Mouse (Mus musculus): ENCODE results near the gene Lrch3.
"Not testable (repeated sequence)": the region's sequence is repeated elsewhere in the genome, so short reads cannot be mapped to it uniquely, and the experiment has no call there.

Lrch3 gene

GRCm38 (mm10) chr16:32913937-32914881 lies at the start of gene Lrch3:
Gene Lrch3, plus strand, starts transcription at chr16:32914100.
- Histone ChIP-seq H3K27me3 (ENCODE audit: insufficient read depth, low read length) (no peaks in the 10 kb centered on the region), H3K36me3 (ENCODE audit: insufficient read depth, low read length) (peaks cover 5% of the 10 kb centered on the region; the same call in 1 of the 2 replicates), H3K9me3 (ENCODE audit: low read length) (no peaks in the 10 kb centered on the region), H3K4me3 (replicated peaks; ENCODE audit: low read length) (peak within 1 kb of the TSS; percentile 98), H3K4me1 (replicated peaks; ENCODE audit: low read depth, low read length) (peaks cover 14% of the 10 kb centered on the region)
- TF ChIP-seq NANOG (IDR thresholded peaks at IDR 0.05; ENCODE audit: borderline replicate concordance, low read length), result no peak
- TF ChIP-seq POU5F1 (IDR thresholded peaks at IDR 0.05; ENCODE audit: borderline replicate concordance, low read length), result no peak
- no peak for TF ChIP-seq CTCF (conservative IDR thresholded peaks at IDR 0.05; ENCODE audit: low read length)

- no peak overlapping the region for H3K4me3 ChIP-seq (replicated peaks; ENCODE audit: low read length)
- no peaks in the 10 kb centered on the region for H3K27me3 ChIP-seq (ENCODE audit: insufficient read depth, low read length)
- H3K9me3 ChIP-seq (ENCODE audit: low read length), result no peaks in the 10 kb centered on the region
- TF ChIP-seq POU5F1 (IDR thresholded peaks at IDR 0.05; ENCODE audit: borderline replicate concordance, low read length) (no peak), CTCF (conservative IDR thresholded peaks at IDR 0.05; ENCODE audit: low read length) (no peak), NANOG (IDR thresholded peaks at IDR 0.05; ENCODE audit: borderline replicate concordance, low read length) (no peak)
- peaks cover 28% of the 10 kb centered on the region for H3K4me1 ChIP-seq (replicated peaks; ENCODE audit: low read depth, low read length)
- peaks cover 11% of the 10 kb centered on the region; the same call in 1 of the 2 replicates for H3K36me3 ChIP-seq (ENCODE audit: insufficient read depth, low read length)
Measured at GRCm38 (mm10) chr16:32865401-32865800, 48.5 kb upstream of the Lrch3 start.

GRCm38 (mm10) chr16:32866713-32867112 lies 47.2 kb upstream of the Lrch3 start:
- Histone ChIP-seq H3K36me3 (ENCODE audit: insufficient read depth, low read length) (peaks cover 8% of the 10 kb centered on the region; the same call in 1 of the 2 replicates), H3K4me3 (replicated peaks; ENCODE audit: low read length) (no peak overlapping the region), H3K4me1 (replicated peaks; ENCODE audit: low read depth, low read length) (peaks cover 28% of the 10 kb centered on the region), H3K9me3 (ENCODE audit: low read length) (no peaks in the 10 kb centered on the region), H3K27me3 (ENCODE audit: insufficient read depth, low read length) (peaks cover 3% of the 10 kb centered on the region; the same call in 1 of the 2 replicates)
- TF ChIP-seq POU5F1 (IDR thresholded peaks at IDR 0.05; ENCODE audit: borderline replicate concordance, low read length) (no peak), CTCF (conservative IDR thresholded peaks at IDR 0.05; ENCODE audit: low read length) (no peak), NANOG (IDR thresholded peaks at IDR 0.05; ENCODE audit: borderline replicate concordance, low read length) (no peak)

GRCm38 (mm10) chr16:32867919-32868552 lies 45.9 kb upstream of the Lrch3 start:
- no peaks in the 10 kb centered on the region for H3K9me3 ChIP-seq (ENCODE audit: low read length)

GRCm38 (mm10) chr16:32870231-32870630 lies 43.7 kb upstream of the Lrch3 start:
- Histone ChIP-seq H3K4me1 (replicated peaks; ENCODE audit: low read depth, low read length) (peaks cover 16% of the 10 kb centered on the region), H3K4me3 (replicated peaks; ENCODE audit: low read length) (no peak overlapping the region), H3K9me3 (ENCODE audit: low read length) (no peaks in the 10 kb centered on the region), H3K27me3 (ENCODE audit: insufficient read depth, low read length) (peaks cover 3% of the 10 kb centered on the region; the same call in 1 of the 2 replicates), H3K36me3 (ENCODE audit: insufficient read depth, low read length) (no peaks in the 10 kb centered on the region)
- no peak for TF ChIP-seq CTCF (conservative IDR thresholded peaks at IDR 0.05; ENCODE audit: low read length)

More at GRCm38 (mm10) chr16:32867919-32868552, 45.9 kb upstream of the Lrch3 start:
- H3K27me3 ChIP-seq (ENCODE audit: insufficient read depth, low read length), result peaks cover 3% of the 10 kb centered on the region; the same call in 1 of the 2 replicates
- peaks cover 28% of the 10 kb centered on the region for H3K4me1 ChIP-seq (replicated peaks; ENCODE audit: low read depth, low read length)
- H3K36me3 ChIP-seq (ENCODE audit: insufficient read depth, low read length), result peaks cover 8% of the 10 kb centered on the region; the same call in 1 of the 2 replicates
- H3K4me3 ChIP-seq (replicated peaks; ENCODE audit: low read length), result peak overlapping the region; percentile 93
- TF ChIP-seq NANOG (IDR thresholded peaks at IDR 0.05; ENCODE audit: borderline replicate concordance, low read length), result no peak
- no peak for TF ChIP-seq POU5F1 (IDR thresholded peaks at IDR 0.05; ENCODE audit: borderline replicate concordance, low read length)
- TF ChIP-seq CTCF (conservative IDR thresholded peaks at IDR 0.05; ENCODE audit: low read length), result no peak

GRCm38 (mm10) chr16:32873366-32873765 lies 40.5 kb upstream of the Lrch3 start:
- Histone ChIP-seq H3K9me3 (ENCODE audit: low read length) (no peaks in the 10 kb centered on the region), H3K27me3 (ENCODE audit: insufficient read depth, low read length) (peaks cover 6% of the 10 kb centered on the region; the same call in 1 of the 2 replicates), H3K36me3 (ENCODE audit: insufficient read depth, low read length) (no peaks in the 10 kb centered on the region), H3K4me3 (replicated peaks; ENCODE audit: low read length) (no peak overlapping the region), H3K4me1 (replicated peaks; ENCODE audit: low read depth, low read length) (peaks cover 13% of the 10 kb centered on the region)
- no peak for TF ChIP-seq POU5F1 (IDR thresholded peaks at IDR 0.05; ENCODE audit: borderline replicate concordance, low read length)
- TF ChIP-seq CTCF (conservative IDR thresholded peaks at IDR 0.05; ENCODE audit: low read length), result no peak

GRCm38 (mm10) chr16:32875281-32875680 lies 38.6 kb upstream of the Lrch3 start:
- H3K4me1 ChIP-seq (replicated peaks; ENCODE audit: low read depth, low read length), result peaks cover 19% of the 10 kb centered on the region
- not testable (repeated sequence) for H3K36me3 ChIP-seq (ENCODE audit: insufficient read depth, low read length); H3K9me3 ChIP-seq (ENCODE audit: low read length); H3K4me3 ChIP-seq (replicated peaks; ENCODE audit: low read length)
- peaks cover 10% of the 10 kb centered on the region for H3K27me3 ChIP-seq (ENCODE audit: insufficient read depth, low read length)

- H3K4me3 ChIP-seq (replicated peaks; ENCODE audit: low read length), result no peak overlapping the region
- peaks cover 10% of the 10 kb centered on the region for H3K27me3 ChIP-seq (ENCODE audit: insufficient read depth, low read length)
- TF ChIP-seq POU5F1 (IDR thresholded peaks at IDR 0.05; ENCODE audit: borderline replicate concordance, low read length) (no peak), CTCF (conservative IDR thresholded peaks at IDR 0.05; ENCODE audit: low read length) (no peak), NANOG (IDR thresholded peaks at IDR 0.05; ENCODE audit: borderline replicate concordance, low read length) (no peak)
- no peaks in the 10 kb centered on the region for H3K9me3 ChIP-seq (ENCODE audit: low read length)
- peaks cover 4% of the 10 kb centered on the region; the same call in 1 of the 2 replicates for H3K36me3 ChIP-seq (ENCODE audit: insufficient read depth, low read length)
- H3K4me1 ChIP-seq (replicated peaks; ENCODE audit: low read depth, low read length), result peaks cover 19% of the 10 kb centered on the region
Measured at GRCm38 (mm10) chr16:32875847-32876246, 38.1 kb upstream of the Lrch3 start.
